Mouse (Mus musculus): ENCODE data around the gene Rassf3.

Gene Rassf3

DNA sequence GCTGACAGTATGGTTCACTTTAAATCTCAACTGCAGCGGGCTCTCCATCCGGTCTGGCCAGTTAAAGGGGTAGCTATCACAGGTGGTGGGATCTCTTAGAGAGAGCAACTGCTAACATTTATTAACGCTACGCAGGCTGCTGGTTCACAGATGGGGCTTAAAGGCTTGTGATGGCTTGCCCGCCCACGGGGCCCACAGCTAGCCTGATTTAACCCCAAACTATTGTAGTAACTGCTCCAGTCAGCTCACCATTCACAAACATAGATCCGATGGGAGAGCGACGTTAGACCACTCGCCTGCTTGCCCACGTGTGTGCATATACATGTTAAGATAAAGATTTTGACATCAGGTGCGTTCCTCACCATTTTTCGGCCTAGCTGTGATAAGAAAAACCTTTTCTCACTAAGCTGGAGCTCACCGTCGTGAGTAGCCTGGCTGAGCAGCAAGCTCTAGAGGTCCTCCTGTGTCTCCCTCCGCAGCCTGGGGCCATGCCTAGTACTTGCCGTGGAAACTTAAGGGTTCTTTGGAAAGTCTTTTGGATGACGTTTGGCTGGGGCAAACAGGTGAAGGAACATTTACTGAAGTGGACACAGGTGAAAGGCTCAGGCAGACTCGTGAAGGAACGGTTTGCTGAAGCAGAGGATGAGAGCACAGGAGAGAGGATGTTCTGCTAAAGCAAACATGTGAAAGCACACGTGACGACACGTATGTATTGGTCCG lies 13.8 kb downstream of the Rassf3 start:
- DNase-seq (ENCODE audit: low spot score in 2 of 2), result no peak

DNA sequence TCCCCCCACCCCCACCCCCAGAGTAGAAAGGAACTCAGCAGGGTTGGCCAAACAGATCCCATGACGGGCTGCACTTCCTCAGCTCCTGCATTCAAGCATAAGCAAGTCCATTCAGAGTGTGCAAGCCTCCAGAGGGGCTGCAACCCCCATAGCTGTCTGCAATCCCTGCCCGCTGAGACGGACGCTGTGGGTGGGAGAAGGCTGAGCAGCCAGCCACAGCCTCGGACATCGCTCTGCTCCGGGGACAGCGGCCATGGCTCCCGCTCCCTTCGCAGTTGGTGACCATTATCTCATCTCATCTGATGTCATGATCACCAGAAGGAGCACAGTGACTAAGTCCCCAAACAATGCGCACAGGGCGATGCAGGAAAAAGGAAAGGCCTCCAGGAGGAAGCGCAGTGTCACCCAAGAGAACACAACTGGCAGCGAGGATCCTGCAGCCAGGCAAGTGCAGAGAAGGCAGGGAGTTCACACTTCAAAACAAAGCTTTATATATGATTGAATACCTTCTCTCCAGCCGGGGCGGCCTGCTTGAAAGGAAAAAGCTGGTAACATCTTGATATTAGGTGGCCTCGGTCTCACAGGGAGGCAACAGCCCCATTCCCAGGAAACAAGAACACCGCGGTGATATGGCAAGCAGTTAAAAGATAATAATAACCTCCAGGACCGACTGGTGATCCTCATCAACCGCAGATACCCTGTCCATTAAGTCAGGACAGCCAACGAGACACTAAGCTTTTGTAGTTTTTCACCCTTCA lies 14.6 kb downstream of the Rassf3 start:
- DNase-seq (ENCODE audit: low spot score in 2 of 2), result no peak

DNA sequence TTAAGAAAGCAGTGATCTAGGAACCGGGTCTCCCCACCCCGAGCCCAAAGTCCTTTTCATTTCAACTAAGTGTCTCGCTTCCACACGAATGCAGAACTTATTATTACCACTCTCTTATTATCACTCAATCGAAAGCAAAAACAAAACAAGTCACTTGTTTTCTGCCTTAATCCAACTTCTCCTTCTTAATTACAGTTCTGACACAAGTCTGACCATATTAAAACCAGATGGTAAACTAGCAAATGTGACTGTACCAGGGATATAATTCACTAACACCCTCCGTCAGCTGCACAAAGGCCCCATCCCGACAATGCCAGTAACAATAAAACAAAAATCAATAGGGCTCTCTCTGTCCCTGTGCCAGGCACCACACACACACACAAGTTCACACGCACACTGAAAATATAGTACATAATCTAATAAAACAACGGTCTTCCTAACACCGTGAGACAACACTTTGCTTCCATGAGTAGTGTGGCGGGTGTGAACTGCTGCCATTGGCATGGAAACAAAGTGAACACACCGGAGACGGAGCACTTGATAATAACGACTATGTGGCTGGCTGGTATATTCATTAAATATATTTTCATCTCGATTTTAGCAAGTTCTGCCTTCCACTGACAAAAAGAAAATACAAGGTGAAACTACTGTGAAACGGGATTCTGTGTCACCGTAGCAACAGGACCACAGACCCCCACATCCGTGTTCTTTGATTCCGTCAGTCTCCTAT lies 16.9 kb downstream of the Rassf3 start:
- DNase-seq (ENCODE audit: low spot score in 2 of 2), result no peak

- DNase-seq (ENCODE audit: low spot score in 2 of 2), result no peak
Observed at GRCm38 (mm10) chr10:121458408-121458807, 17.7 kb downstream of the Rassf3 start.

- DNase-seq (ENCODE audit: low spot score in 2 of 2), result no peak
Observed at GRCm38 (mm10) chr10:121457381-121457780, 18.8 kb downstream of the Rassf3 start.

GRCm38 (mm10) chr10:121455517-121455916 lies 20.6 kb downstream of the Rassf3 start:
- DNase-seq (ENCODE audit: low spot score in 2 of 2), result no peak

- DNase-seq (ENCODE audit: low spot score in 2 of 2), result no peak
Observed at GRCm38 (mm10) chr10:121454708-121455475, 21.3 kb downstream of the Rassf3 start.

GRCm38 (mm10) chr10:121454033-121454432 lies 22.1 kb downstream of the Rassf3 start:
- no peak for DNase-seq (ENCODE audit: low spot score in 2 of 2)

GRCm38 (mm10) chr10:121445808-121446207 lies 30.3 kb downstream of the Rassf3 start:
- DNase-seq (ENCODE audit: low spot score in 2 of 2), result no peak

- no peak for DNase-seq (ENCODE audit: low spot score in 2 of 2)
Observed at GRCm38 (mm10) chr10:121444198-121444597, 31.9 kb downstream of the Rassf3 start.

DNA sequence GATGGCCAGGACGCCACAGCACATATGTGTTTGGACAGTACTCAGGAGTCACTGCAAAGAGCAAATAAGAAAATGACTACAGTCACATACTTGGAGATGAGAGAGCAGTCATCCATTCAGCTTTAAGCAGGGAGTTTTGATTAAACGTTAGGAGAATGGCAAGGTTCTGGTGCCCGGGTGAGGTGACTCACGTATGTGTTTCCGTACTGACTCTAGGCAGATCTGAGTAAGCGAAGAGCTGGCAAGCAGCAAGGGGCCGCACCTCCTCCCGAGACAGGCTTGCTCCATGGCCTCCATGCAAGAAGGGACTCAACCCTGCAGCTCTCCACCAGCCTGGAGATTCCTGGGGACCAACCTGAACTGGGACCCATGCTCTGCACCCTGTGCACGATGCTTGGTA lies 32.4 kb downstream of the Rassf3 start:
- no peak for DNase-seq (ENCODE audit: low spot score in 2 of 2)

GRCm38 (mm10) chr10:121439310-121439731 lies 36.8 kb downstream of the Rassf3 start:
- DNase-seq (ENCODE audit: low spot score in 2 of 2), result no peak

DNA sequence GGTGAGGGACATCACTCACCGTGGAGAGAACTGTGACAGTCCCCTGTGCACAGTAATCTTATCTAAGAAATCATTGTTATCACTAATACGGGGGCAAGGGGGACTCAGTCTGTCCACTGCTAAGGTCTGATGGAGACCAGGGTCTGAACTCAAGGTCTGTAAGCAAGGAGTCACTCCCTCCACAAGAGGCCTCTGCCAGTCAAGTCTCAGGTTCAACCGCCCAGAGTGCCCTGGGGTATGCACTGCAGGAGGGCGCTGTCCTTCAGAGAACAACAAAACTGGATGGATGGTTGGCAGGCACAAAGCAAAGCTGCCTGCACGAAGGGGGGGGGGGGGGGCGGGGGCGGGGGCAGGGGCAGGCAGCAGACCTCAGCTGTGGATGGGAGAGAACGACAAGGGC lies 38.0 kb downstream of the Rassf3 start:
- no peak for DNase-seq (ENCODE audit: low spot score in 2 of 2)

- no peak for DNase-seq (ENCODE audit: low spot score in 2 of 2)
Observed at GRCm38 (mm10) chr10:121436693-121437092, 39.5 kb downstream of the Rassf3 start.

- no peak for DNase-seq (ENCODE audit: low spot score in 2 of 2)
Observed at GRCm38 (mm10) chr10:121436258-121436645, 39.9 kb downstream of the Rassf3 start.

DNA sequence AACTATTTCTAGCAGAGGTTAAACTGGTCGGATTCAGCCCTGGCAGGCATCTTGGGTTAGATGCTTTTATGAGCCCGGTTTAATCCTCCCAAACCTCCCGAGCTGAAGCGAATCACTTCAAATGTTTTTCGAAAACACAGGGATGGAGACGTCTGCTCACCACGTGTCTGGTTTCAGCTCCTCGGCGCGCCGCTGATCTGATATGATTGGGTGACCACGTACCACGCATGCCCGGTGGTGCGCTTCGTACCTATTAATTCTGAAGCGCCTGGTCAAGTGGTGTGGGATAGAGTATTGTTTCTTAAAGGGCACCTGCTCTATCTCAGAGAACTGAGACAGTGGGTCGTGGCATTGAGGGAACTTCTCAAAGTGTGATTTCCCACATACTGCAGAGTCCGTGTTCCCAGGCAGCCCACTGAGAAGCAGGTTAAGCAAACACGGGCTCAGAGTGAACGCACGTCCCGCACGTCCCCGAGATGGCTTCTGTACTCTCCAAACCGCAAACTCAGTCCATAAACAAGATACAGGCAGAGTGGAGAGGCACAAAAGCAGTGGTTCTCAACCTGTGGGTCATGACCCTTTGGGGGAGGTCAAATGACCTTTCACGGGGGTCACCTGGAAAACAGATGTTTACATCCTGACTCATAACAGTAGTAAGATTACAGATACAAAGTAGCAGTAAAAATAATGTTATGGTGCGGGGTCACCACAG lies 40.4 kb downstream of the Rassf3 start:
- no peak for DNase-seq (ENCODE audit: low spot score in 2 of 2)

DNA sequence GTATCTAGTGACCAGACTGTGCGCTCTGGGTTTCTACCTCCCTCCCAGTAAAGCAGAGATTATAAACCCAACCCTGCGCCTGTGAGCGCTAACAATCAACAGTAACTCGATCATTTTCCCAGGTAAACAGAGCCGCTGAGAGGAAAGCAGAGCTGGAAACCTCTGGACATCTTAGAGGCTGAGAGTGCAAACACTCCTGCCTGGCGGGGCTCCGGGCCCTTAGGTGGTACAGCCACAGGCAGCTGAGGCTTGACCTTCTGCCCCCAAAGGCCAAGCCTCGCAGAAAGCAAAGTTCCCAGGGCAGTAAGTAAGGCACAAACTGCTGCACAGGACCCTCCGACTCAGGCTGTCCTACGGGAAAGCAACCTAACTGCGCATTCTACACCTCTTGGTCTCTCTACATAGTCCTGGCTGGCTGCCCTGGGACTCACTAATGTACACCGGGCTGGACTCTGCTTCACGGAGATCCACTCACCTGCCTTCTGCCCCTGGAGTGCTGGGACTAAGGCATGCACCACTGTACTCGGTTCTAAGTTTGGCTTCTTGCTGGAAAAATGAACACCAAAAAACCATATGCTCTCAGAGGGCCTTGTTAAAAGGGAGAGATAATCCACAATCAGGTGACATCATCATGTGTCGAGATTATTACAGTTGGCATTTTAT lies 41.6 kb downstream of the Rassf3 start:
- no peak for DNase-seq (ENCODE audit: low spot score in 2 of 2)

DNA sequence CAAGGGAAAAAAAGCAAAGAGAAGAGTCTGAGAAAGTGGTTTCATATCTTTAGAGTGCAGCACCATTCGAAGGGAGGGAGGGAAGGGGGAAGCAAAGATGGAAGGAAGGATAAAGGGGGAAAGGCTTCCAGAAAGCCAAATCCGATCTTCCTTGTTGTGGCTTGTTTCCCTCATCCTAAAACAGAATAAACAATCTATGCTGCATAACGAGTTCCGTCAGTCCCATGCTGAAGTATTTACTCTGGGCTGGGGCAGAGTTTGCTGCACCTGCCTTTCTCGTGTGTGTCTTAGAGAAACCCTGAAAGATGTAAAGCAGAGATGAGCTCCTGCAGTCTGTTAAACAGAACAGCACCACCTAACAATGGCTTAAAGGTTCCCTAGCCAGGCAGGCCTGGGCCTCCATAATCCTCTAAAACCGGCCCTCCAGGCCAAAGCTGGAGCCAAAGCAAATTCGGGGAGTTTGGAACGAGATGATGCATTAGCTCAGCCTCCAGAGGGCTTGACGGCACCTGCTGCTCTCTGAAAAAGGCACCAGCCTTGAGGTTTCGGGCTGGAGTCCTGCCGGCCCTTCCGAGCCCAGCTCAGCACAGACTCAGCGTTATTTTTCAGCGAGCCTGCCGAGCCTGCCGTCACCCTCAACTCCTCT lies 43.4 kb downstream of the Rassf3 start:
- no peak for DNase-seq (ENCODE audit: low spot score in 2 of 2)

DNA sequence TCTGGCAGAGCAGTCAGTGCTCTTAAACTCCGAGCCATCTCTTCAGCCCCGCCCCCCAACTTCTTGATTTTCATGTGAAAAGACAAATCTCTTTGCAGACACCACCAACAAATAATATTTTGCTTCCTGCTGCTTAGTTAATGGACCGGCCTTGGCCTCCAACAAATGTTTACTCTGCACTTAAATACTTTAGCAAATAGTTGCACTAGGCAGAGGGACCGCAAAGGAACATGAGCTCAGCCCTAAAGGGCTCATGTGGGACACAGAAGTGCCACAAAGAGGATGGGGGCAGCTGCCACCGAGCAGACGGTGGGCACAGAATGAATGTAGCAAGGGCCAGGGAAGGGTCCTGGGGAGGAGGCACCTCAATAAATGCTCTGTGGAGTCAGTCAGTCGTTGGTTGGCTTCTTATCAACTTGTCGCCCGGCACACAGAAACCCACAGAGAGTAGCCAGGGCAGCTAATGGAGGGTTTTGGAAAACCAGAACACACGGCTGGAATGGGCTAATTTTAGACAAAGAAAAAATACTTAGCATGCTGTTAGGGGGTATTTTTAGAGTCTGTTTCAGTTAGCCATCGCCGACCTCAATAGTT lies 44.0 kb downstream of the Rassf3 start:
- DNase-seq (ENCODE audit: low spot score in 2 of 2), result peak in 1 of 2 experiments; percentile 41

Measured in frontal cortex, postnatal 36 days (tissue).